Mouse (Mus musculus): ENCODE measurements around the gene Gpr162.
"Not testable (repeated sequence)": the region's sequence is repeated elsewhere in the genome, so short reads cannot be mapped to it uniquely, and the experiment has no call there.

Gene Gpr162

DNA sequence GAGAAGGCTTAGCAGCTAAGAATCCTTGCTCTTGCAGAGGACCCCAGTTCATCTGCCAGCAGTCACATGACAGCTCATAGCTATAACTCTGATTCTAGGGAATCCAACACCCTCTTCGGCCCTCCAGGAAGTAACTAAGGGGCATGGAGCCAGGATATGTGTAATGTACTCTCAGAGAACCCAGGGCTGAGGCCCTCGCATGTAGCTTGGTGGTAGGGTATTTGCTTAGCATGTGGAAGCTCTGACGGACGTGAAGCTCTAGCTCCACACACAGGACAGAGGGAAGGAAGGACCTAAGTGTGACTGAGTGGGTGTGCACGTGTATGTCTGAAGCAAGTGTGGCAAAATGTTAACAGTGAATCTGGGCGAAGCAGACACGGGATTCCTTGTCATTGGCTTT is 27.4 kb downstream of the Gpr162 start:
- no peak for DNase-seq (ENCODE audit: low spot score)

DNA sequence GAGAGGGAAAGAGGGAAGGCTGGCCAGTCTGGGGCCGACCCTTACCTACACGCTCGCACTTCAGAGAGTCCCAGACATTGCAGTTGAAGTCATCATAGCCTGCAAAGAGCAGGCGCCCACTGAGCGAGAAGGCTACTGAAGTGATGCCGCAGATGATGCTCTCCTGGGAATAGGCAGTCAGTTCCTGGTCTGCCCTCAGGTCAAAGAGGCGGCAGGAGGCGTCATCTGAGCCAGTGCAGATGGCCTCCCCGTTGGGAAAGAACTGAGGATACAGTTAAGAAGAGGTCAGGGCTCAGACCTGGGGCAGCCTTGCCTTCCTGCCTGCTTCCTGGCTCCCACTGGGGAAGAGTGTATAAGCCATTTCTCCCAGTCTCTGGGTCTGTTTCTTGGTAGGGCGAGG is 28.3 kb downstream of the Gpr162 start:
- no peak for DNase-seq (ENCODE audit: low spot score)

DNA sequence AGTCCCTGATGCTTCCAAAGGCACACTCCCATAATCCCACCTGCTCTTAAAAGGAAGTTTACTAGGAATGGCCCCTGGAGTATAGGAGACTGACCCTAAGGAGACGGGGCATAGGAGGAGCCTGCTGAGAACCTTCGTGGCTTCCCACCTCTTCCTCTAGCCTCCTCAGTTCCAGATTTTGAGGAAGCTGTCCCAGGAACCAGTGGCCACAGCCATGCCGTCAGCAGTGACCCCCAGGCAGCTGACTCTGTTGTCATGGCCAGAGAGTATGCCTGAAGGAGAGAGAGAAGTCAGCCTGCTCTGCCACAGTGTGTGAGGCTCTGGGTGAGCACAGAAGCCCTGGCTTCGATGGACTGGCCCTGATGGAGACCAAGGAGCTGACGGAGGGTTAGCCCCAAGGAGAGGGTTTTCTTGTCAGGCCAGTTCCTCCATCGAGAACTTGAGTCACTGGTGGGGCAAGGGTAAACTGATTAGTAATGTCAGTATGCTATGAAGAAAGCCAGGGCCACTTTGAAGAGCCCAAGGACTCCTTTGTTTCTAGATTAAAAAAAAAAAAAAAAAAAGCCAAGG is 29.2 kb downstream of the Gpr162 start:
- no peak for DNase-seq (ENCODE audit: low spot score)

DNA sequence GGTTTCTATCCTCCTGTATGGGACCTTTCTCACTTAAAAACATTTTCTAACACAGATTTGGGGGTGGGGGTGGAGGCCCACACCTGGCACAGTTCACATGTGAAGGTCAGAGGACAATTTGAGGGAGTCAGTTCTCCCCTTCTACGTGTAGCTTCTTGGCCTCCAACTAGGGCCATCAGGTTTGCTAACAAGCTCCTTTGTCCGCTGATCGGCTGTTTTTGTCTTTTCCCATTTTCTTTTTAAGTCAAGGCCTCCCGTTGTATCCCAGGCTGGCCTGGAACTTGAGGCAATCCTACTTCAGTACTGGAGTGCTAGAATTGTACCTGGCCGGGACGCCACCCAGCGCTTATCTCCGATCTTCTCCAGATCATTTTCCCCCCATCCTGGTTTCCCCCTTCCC is 32.1 kb downstream of the Gpr162 start:
- DNase-seq (ENCODE audit: low spot score) = no peak

DNA sequence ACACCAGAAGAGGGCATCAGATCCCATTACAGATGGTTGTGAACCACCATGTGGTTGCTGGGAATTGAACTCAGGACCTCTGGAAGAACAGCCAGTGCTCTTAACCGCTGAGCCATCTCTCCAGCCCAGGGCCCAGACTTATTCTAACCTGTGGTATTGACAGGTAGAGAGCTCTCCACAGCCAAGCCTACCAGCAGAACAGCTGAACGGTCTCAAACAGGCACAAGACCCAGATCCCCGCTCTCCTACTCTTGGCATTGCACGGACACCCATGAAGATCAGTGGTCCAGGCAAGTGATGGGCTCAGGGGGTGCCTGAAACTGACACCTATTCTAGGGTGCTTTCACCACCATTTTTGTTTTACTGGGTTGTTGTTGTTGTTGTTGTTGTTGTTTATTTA is 32.6 kb downstream of the Gpr162 start:
- DNase-seq (ENCODE audit: low spot score) = not testable (repeated sequence)

DNA sequence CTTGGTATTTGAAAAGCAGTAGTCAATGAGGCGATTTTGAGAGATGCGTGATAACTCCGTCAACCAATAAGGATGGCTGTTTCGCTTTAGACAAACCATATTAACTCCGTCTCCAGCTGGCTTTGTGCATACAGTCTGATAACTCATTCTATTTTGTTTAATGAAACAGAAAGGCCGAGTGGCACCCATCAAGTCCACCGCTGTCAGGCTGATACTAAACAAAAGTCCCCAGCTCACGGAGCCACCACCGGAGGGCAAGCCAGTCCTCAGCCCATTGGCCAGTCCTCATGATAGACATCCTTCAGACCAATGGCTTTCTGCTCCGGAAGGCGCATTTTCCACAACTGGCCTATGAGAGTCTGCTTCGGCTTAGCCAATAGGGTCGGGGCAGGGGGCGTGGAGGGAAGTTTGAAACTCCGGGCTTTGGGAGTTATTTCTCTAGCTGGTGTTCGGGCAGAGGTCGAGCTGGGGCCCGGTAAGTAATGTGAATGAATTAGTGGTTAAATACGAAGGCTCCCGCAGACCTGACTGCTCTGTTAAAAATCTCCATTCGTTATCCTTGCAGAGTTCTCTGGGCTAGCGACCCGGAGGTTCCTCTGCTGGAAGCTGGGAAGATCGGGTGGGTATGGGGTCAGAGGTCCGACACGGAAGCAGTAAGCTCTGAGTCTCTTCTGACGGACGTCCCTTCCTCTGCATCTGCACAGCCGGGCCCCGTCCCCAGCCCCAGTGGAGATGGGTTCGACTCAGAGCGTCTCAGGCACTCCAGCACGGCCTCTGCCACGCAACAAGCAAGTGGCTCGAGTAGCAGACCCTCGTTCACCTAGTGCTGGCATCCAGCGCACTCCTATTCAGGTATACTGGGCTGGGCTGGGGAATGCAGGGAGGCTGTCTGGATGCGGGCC is 33.7 kb downstream of the Gpr162 start:
- DNase-seq (ENCODE audit: low spot score) = peak; percentile 95

DNA sequence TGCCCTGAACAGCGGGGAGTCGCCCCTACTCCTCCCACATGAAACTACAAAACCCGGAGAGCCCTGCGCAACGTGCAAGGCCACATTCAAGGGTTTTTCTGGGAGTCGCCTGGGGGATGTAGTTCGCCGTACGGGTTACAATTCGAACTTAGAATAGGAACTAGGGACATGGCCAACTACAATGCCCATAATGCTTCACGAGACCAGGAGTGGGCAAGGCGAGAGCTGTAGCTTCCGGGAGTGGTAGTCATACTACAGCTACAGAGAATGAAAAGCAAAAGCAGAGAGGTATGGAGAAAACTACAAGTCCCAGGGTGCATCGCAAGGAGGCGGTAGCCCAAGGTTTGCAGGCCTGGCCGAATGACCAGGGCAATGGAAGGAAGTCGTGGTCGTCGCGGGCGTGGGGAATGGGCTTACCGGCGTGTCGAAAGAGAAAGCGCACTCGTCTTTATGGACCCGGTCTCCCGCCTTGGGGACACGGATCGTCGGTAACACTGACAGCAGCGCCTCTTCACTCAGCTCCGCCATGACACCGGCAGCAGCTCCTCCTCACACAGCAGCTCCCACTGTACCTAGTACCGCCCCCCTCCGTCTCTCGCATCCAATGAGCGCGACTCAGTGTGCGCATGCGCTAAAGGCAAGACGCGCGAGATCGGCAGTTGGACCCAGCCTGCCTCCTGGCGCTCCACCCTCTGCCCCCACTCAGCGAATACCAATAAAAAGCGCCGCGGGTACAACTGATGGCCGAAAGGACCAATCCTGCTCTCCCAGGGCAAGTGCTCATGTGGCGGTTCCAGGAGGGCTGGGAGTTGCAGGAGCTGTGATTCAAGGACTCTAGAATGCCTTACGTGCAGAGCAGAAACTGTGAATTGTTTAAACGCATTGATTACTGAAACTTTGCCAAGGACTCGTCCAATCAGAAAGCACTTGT is 34.6 kb downstream of the Gpr162 start, which contains the start of the genes Usp5 and Cdca3:
Gene Usp5 (minus strand): TSS at position 617 of the 931 bp plus-strand sequence.
Gene Cdca3 (plus strand): TSS at position 680 of the 931 bp plus-strand sequence.
- peak; percentile 99 for DNase-seq (ENCODE audit: low spot score)

DNA sequence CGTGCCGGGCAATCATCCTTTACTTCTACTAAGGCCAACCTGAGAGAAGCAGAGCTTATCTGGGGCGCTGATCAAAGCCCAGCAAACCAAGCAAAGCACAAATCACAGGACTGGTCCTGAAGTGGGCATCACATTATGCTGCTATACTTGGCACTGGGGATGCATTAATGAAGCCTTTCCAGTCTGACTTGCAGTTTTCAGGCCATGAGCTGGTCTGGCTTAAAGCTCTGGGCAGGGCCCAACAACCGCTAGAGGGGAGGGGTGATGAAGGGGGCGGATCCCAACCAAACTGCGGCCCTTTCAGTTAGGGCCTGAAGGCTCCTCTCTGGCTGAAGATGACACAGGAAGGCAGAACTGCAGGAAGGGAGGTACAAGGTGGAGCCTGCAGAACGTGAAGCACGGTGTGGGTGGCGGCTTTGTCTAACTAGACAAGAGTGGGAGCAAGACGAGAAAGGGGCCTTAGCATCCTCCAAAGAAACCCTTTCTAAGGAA is 35.6 kb downstream of the Gpr162 start:
- DNase-seq (ENCODE audit: low spot score) = no peak

DNA sequence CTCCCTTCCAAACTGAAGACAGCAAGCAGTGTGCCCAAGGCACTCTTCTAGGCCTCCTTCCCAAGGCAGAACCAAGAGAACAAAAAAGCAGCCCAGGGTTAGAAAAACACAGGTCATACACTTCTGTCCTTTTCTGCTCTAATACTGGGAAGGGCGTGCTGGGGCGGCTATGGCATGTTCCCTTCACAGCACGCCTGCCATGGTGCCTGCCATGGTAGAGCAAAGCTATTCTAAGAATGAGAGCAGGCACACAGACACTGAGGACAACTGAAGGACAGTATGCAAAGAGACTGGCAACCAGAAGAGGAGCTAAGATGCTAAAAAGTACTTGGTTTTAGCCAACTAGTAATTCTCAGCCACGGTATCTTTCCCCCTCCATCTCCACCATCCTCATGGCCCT is 41.7 kb downstream of the Gpr162 start:
- no peak for DNase-seq (ENCODE audit: low spot score)

DNA sequence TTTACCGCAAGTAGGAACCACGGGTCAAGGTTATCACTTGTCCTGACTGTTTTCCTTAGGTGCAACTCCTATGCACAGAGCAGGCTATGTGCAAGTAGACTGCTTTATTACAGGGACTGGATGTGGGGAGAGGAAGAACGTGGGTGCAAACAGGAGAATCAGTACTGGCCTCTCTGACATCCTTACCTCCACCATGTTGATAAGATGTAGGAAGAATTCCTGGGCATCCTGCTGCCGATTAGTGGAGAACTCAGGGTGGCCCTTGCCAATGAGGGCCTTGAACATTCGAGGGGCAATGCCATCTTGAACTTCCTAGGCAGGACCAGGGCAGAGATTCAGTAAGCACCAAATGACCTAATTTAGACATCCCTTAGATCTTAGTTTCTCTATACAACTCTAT is 42.9 kb downstream of the Gpr162 start:
- no peak for DNase-seq (ENCODE audit: low spot score)

DNA sequence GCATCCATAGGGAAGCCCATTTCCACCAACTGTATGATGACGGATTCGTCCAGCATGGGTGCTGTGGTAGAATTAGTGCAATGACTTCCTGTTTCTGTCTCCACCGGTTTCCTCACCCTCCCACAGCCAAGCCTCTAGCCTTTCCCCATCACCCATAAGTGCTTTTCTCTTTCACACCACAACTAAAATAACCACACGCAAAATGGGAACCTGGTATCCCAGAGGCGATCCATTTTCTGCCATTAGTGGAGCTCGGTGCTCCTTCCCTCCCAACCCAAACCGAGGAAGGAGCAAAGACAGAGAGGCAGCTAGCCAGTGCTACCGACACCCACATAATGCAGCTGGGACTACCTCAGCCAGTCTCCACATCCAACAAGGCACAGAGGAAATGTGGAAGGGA is 45.8 kb downstream of the Gpr162 start:
- no peak for DNase-seq (ENCODE audit: low spot score)

DNA sequence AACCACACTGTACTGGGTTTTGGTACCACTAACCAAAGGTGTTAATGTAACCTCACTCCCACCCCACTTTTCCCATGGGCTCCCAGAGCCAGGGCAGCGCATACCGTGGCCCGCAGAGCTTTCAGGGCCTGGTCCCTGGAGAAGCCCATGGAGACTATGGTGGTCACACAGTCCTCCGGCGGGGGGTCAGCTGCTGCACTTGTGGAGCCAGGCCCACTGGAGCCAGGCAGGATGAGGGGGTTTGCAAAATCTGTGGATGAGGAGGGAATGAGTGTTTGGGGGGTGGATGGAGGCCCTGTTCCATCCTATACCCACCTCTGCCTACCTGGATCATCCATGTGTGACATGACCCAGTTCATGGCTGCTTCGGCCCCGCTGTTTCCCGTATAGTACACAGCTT is 46.2 kb downstream of the Gpr162 start:
- no peak for DNase-seq (ENCODE audit: low spot score)

DNA sequence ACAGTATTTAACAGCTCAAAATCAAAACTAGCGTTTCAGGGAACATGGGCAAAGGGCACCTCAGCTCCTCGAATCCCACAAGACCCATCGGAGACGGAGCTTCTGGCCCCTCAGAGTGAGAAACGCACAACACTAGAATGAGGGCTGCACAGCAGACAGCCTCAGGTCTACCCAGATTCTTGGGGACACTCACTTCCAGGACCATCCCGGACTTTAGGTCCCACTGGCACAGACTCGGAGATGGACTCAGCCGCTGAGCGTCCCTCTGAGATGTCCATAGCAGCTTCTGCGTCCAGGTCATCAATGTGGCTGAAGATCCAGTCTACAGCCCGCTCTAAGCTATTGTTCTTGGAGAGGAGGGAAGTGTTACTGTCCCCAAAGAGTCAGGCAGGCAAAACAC is 46.7 kb downstream of the Gpr162 start:
- no peak for DNase-seq (ENCODE audit: low spot score)

DNA sequence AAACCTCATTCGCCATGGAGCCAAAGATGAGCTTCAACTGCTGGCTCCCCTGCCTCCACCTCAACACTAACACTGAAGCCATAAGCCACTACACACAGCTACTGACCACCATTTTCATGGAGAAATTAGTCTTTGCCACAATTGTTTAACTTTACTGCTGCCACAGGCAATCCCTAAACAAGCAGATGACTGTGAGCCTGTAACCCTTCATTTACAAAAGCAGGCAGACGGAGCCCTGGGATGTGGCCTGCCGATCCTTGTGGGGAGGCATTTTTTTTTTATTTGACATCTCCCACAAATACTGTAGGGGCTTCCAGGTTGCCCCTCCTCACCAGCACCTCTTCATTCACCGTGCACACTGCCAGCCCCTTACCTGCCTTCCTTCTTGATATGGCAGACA is 47.2 kb downstream of the Gpr162 start:
- no peak for DNase-seq (ENCODE audit: low spot score)

DNA sequence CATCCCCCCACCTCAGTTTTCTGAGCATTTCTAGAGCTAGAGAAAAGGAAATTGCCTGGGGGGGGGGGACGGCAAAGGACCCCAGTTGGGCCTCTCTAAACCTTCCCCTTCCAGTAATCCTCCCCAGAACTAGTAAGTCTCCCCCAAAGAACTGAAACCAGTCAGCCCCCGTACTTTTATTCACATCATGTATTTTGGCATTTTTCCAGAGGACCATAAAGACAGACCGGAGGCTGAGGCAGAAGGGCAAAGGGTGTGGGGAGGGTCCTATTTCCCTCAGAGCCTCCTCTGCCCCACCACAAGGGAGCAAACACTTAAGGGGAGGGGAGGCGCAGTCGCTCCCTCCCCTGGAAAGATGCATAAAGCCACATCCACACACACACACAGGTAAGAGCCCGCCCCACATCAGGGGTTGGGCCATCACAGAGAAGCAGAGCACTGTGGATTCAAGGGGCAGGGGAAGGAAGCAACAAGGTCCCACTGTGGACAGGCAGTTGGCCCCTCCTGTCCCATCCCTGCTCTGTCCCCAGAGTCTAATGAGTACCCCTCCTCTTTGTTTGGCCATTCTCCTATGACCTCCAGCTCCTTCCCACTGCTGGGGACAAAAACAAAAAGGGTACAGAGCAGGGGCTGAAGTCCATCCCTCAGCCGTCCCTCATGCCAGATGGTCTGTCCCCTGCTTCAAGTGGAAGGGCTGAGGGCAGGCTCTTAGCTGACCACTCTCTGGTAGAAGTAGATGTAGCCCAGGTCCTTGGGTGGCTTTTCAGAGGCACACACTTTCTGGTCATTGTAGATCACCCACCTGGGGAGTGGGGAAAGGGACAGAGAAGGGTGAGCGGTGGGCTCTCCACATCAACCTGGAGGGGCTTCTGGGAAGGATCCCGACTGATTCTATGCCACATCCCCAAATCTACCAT is 48.7 kb downstream of the Gpr162 start:
- no peak for DNase-seq (ENCODE audit: low spot score)

DNA sequence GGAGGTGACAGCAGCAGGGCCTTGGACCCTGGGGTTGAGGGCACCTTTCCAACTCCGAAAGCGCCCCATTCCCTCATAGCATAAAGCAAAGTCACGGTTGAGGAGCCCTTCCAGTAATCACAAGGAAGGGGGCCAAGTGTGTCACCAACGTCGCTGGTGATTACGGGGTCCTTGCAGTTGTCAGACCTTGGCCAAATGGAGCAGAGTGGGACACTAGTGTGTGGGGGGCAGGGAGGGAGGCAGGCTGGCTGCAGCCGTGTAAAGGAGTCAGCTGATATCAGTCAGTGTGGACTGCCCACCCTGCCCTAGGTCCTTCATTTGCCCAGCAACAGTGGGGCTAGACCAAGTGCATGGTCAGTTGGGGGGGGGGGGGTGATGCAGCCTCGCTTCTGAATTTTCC is 49.3 kb downstream of the Gpr162 start:
- DNase-seq (ENCODE audit: low spot score) = no peak

DNA sequence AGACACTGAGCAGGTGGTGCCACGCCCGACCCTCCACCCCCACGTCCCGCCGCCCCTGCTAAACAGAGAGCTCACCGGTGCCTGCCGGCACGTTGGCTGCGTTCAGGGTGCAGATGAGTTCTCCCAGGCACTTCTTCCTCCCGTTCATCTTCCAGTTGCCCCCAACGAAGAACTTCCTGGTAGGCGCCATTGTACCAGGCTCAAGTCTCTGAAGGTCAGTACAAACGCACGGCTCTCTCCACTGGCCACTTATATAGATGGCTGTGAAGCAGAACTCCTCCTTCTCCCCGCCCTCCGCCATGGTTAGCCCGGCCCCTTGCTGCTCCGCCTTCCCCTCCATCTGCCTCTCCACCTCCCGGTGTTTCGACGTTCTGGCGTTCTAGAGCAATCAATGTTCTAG is 49.9 kb downstream of the Gpr162 start, which contains the start of gene Tpi1:
Gene Tpi1 (minus strand): TSS at position 364 of the 400 bp plus-strand sequence.
- DNase-seq (ENCODE audit: low spot score) = peak; percentile 92

DNA sequence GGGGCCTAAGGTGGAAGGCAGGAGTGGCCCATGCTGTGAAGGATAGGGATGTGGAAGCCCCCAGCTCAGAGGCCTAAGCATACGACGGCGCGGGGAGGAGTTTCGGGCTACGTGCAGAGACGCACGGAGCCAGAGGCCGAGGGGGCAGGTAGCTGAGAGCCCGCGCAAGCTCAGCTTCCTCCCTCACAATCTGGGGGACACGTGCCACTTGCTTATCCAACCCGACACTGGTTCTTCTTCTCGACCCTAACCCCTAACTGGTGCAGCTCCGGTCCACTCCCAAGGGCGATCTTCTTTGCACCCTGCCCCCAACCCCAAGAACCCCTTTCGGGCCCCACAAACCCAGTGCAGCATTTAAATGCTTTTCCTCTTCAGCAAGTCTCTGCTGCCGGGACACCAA is 50.3 kb downstream of the Gpr162 start:
- DNase-seq (ENCODE audit: low spot score) = peak; percentile 74

DNA sequence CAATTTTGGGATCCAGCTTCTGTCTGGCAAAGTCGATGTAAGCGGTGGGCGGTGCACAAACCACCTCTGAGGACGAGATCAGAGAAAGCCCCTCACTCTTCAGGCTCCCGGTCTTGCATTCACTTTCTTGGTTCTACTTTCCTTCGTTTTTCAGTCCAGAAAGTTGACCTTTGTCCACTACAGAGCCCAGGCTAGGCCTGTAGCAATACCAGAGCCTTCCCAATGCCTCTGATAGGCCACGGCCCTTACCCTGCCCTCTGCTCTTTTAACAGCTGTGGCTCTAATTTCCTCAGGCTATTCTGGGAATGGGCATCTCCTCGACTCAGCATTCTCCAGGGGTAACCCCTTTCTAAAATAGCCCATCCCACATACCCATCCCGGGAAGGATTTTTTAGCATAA is 50.9 kb downstream of the Gpr162 start:
- no peak for DNase-seq (ENCODE audit: low spot score)

DNA sequence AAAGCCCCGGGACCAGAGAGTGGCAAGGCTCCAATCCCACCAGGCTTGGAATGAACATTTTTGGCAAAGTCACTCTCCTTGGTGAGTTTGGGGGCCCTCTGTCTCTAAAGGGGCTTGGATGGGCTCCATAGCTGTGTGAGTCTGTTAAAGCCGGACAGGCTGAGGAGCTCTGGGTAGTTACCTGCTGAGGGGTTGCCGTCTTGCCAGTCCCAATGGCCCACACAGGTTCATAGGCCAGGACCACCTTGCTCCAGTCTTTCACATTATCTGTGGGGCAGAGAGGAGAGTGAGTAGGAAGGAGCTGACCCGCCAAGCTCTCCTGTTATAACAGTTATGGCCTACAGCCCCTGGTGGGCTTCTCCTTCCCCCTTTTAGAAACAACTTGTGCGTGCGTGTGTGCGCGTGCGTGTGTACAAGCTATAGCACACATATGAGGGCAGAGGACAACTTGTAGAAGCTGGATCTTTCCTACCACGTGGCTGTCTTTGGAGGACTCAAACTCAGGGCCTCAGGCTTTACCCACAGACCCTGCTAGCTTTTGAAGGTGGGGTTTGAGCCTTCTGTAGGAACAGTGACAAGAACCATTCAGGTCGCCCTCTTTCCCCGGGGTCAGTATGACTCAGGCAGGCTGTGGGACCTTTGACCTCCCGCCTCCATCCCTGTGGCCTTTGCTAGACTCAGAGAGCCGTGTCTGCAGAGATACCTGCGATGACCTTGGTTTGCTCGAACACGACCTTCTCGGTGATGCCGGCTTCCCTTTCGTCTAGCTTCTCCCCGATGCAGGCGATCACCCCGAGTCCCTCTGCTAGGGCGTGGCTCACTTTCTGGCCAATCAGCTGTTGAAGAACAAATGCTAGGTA is 51.9 kb downstream of the Gpr162 start:
- DNase-seq (ENCODE audit: low spot score) = no peak

Measured in layer of hippocampus, adult 11-12 months (tissue).